Mouse (Mus musculus) gastrocnemius, adult 18-20 months (tissue): Measurements from ENCODE around the gene Irf8. TPM values are rescaled to one million over a fixed set of nuclear protein-coding genes. Genes with fewer than 3 reads are reported as not detected.

Experiments used
- DNase-seq: peaks from one replicate; pipeline ENCODE4 v3.0.0; 2021; ENCODE audit warnings: low spot score
- total RNA-seq, 2 experiments: library from RNA; stranded (reverse); gene quantifications; 2 replicates each; pipeline ENCODE4 v1.2.3; 2021

The Irf8 gene
- total RNA-seq, 2 experiments from 2014 or later: 7.6 to 9.0 TPM

DNA sequence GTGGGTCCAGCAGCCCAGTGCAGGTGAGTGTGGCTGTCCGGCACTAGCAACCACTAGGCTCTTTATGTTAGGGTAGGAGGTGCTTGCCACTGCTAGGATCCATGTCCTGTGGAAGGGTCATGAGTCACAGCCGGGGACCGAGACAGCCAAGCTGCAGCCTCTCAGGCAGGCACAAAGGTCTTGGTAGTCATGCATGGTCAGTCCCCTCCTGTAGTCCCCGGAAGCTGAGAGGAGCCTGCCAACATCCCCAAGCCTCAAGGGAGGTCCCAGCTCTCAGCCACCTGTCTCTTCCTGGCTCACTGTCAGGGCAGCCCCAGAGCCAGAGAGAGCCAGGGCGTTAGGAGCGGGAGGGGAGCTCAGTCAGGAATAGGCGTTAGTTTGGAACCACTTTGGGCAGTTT lies 11.1 kb downstream of the Irf8 start:
- DNase-seq: peak; percentile 68

GRCm38 (mm10) chr8:120750616-120751015 lies 14.5 kb downstream of the Irf8 start:
- DNase-seq: no peak

GRCm38 (mm10) chr8:120751226-120752081 lies 15.3 kb downstream of the Irf8 start:
- no peak for DNase-seq

GRCm38 (mm10) chr8:120752082-120752452 lies 15.9 kb downstream of the Irf8 start:
- DNase-seq: peak; percentile 84

GRCm38 (mm10) chr8:120753476-120753875 lies 17.3 kb downstream of the Irf8 start:
- DNase-seq: no peak

DNA sequence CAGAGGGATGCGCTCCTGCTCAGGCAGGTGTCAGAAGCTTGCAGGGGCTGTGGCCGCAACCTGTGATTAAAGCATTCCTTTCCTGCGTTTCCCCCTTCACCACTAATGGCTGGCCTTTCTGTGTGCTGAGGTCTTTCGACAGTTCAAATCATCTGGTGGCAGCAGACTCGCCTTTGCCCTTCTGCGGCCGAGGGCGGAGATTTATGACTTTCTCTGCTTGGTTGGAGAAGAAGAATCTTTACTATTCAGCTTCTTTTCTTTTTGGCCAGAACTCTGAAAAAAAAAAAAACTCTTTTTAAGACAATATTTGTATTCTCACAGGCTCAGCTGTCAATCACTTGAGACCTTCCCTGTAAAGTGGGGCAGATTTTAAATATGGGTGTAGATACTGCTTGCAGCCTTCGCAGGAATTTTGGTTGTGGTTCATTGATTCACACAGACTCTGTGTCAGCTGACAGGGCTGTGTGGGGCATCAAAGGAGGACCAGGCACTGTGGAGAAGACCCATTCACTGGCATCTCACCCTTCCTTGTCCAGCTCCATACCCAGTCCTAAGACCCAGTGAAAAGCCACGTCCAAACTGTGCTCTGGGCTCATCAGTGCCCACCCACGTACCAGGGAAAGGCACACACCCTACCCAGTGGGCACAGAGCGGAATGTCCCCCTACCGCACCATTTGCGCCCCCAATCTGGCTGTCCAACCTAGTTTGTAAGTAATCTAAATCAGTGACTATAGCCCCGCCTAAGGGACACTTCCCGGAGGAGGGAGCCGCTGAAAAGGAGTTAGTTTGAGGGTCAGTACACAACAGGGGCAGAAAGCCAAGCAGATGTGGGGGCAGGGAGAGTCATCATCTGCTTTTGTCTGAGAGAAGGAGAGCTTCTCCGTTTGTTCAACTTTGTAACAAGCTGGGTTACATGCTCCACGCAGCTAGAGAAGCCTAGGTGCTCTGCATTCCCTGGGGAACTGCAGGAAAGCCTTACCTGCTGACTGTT lies 19.4 kb downstream of the Irf8 start:
- DNase-seq: no peak

- DNase-seq: no peak
Measured at GRCm38 (mm10) chr8:120758005-120758404, 21.8 kb downstream of the Irf8 start.

GRCm38 (mm10) chr8:120759847-120760246 lies 23.7 kb downstream of the Irf8 start:
- DNase-seq: no peak

- DNase-seq: no peak
Measured at GRCm38 (mm10) chr8:120760341-120761215, 24.4 kb downstream of the Irf8 start.

DNA sequence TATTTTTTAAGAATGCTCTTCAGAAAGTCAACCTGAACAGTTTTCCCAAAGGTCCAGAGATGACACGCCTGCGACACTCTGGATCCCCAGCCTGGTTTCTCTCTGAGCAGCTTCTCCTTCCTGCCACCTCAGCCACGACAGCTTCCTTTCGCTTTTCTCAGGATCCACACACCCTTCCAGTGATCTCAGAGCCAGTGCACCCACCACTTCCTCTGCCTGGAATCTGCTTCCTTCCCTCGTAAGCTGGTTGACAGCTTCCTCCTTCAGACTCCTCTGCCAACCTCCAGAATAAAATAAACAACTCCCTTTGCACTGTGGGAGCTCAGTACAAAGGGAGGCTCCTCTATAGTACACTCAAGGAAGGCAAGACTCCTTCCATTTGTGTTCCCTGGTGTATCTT lies 27.1 kb downstream of the Irf8 start:
- DNase-seq: no peak

- no peak for DNase-seq
Measured at GRCm38 (mm10) chr8:120764638-120765037, 28.5 kb downstream of the Irf8 start.

- DNase-seq: no peak
Measured at GRCm38 (mm10) chr8:120766622-120767021, 30.5 kb downstream of the Irf8 start.

DNA sequence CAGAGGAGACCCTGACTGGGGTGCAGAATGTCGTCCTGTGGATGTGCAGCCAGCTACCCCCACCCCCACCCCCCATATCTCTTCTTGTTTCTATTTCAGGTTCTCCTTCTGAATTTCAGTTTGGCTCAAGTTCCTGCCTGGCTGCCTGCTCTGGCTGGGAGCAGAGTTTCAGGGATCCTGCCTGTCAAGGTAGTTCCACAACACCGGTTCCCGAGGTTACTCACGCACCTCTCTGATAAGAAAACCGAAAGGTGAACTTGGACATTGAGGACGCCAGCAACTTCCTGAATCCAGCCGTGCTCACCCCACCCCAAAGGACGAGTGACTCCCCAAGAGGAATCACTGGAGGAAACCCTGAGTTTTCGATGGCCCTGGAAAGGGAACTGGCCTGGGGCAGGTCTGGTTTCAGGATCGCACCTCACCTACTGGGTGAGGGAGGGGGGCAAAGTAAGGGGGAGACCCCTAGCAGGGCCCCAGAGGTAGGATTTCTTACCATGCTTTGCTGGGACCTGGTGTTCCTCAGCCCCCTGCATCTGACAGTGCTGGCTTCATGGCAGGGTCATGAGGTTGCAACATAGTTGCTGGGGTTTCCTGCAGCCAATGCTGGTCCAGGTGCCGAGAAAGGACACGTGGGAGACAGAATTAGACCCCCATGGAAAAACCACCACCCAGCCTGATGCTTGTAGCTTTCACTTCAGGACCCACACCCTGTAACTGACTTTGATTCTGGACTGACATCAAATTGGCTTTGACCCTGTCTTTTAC lies 32.5 kb downstream of the Irf8 start:
- DNase-seq: peak; percentile 70

GRCm38 (mm10) chr8:120777184-120777583 lies 41.0 kb downstream of the Irf8 start:
- no peak for DNase-seq

GRCm38 (mm10) chr8:120777732-120778131 lies 41.6 kb downstream of the Irf8 start:
- no peak for DNase-seq

DNA sequence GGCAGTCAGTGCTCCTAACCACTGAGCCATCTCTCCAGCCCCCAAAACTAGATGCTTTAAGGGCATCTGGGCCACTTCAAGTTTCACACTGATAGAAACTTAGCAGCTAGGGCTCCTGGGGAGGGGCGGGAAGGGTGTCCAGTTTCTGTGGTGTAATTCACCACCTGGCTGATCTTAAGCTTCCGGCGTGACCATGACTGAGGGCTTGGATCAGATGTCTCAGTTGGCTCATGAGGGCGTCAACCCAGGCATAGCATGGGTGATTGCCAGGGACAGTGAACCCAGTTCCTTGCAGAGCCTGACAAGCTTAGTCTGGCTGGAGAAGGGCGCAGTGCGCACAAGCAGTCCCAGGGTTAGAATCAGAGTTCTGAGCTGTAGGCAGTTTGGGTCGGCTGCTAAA lies 42.9 kb downstream of the Irf8 start:
- peak; percentile 87 for DNase-seq

DNA sequence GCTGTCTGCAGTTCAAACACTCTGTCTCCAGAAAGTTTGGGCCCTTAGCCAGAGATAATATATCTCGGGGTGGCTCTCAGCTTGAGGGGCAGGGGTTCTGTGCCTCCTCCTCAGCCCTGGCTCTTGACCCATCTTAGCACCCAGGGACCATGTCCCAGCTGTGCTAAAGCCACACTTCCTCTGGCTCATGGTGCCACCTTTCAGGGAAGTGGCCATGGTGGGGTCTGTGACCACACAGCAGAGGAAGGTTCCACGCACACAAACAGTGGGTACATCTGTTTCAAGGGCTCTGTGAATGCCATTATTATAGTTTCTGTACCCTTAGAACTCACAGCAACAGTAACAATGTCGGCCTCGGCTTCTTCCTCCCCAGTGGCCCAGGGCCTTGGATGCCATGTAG lies 47.6 kb downstream of the Irf8 start:
- DNase-seq: no peak

GRCm38 (mm10) chr8:120786753-120787152 lies 50.6 kb downstream of the Irf8 start:
- no peak for DNase-seq

DNA sequence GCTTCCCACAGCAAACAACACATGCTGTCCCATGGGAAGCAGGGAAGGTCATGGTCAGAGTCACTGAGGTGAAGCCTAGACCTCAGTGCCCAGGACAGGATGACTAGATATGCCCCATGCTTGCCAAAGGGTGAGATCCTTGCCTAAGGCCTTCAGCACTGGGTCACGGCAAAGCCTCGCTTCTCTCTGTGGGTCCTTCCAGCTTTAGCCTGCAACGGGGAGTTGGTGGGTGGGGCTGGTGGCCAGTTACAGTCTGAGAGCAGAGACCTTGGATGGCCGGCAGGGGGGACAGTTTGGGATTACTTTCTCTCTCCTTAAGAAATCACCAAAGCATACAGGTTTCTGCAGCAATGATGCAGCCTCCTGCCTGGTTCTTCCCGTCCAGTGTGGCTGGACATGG lies 51.5 kb downstream of the Irf8 start:
- DNase-seq: no peak

DNA sequence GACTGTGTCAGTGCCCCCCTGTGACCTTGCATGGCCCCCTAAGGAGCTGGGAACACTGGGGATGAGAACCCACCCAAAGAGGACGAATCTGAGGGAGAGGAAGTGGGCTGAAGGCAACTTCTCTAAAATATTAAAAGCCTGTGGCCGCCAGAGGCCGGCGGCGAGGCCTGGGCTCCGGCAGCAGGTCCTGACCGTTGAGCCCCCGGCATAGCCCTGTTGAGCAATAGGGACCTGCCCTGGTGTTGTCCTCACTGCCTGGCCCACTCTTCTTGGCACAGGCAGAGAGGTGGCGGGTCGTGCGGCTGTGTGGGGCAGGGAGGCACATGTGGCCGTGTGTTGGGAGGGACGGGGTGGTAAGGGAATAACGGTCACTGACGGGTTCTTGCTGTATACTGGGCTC lies 56.6 kb downstream of the Irf8 start:
- DNase-seq: no peak
